8 mouse cellular contexts compared by ENCODE assay signal in the genomic region with DNA sequence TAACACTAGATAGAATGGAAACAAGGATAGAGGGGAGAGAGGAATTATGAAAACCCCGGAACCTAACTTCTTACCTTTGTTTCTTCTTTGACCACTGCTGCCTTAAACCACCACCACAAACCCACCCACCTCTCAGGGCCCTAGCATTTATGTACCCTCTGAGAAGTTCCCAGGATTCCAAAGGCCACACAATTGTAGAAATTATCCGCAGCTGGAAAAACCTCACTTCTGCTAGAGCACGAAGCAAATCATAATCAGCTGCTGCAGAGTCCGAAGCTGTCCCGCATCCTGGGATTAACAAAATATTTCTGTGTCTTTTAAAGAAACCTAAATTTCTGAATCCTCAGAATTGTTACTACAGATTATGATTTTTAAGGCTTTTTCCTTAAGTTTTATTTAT. TPM values are rescaled to one million over a fixed set of nuclear protein-coding genes. Genes with fewer than 3 reads are reported as not detected.
DNase-seq lines count a peak whose midpoint lies in the region; ATAC-seq lines count a peak whose summit lies in the region.

TSS of gene Mdm4 (minus strand) at position 101 of the 400 bp plus-strand sequence.

- H3K9ac ChIP-seq in kidney, embryonic 15.5 days, result no peak within 1 kb of the TSS
- H3K9ac ChIP-seq in intestine, embryonic 14.5 days (ENCODE audit: low read length), result no peak within 1 kb of the TSS

- 92% methylated on average over 5 of the region's 5 CpGs for WGBS in kidney, embryonic 15.5 days
- WGBS in intestine, embryonic 14.5 days, result 94% methylated on average over 5 of the region's 5 CpGs

- peaks cover 9% of the 10 kb centered on the region for H3K4me1 ChIP-seq in kidney, embryonic 15.5 days
- peaks cover 6% of the 10 kb centered on the region; the same call in 1 of the 2 replicates for H3K4me1 ChIP-seq in intestine, embryonic 14.5 days (replicated peaks; ENCODE audit: control insufficient read depth, insufficient read depth, low read length)

- H3K27ac ChIP-seq in kidney, embryonic 15.5 days, result no peak within 1 kb of the TSS
- no peak within 1 kb of the TSS for H3K27ac ChIP-seq in intestine, embryonic 14.5 days (ENCODE audit: low read depth)

- no peak for DNase-seq in kidney, adult 18-20 months
- no peak for DNase-seq in adrenal gland, postnatal 4 days (ENCODE audit: low spot score in 2 of 2)
- no peak for DNase-seq in gastrocnemius, postnatal 36 days
- no peak for DNase-seq in intestine, embryonic 14.5 days (ENCODE audit: low spot score)
- DNase-seq in Muller cell, postnatal 12 days (ENCODE audit: inconsistent ontology term), result no peak
- DNase-seq in spleen, postnatal 14 days (ENCODE audit: low spot score in 2 of 2), result no peak

- no peak for ATAC-seq in kidney, embryonic 15.5 days (replicated peaks; ENCODE audit: low FRiP score)
- no peak for ATAC-seq in intestine, embryonic 14.5 days (replicated peaks; ENCODE audit: low FRiP score, low TSS enrichment, low read depth)
- no peak for ATAC-seq in megakaryocyte progenitor cell, adult 5-6 weeks (replicated peaks; ENCODE audit: poor library complexity)

- H3K4me3 ChIP-seq in kidney, embryonic 15.5 days (replicated peaks), result no peak within 1 kb of the TSS
- no peak within 1 kb of the TSS for H3K4me3 ChIP-seq in intestine, embryonic 14.5 days (ENCODE audit: low read depth, low read length)

- intact Hi-C loops in gastrocnemius, postnatal 36 days (cut with DNase I), result loop anchor here (10.0 kb wide), 1 partner anchor 584 kb away; the partner anchor contains the start of gene Snrpe

- H3K27me3 ChIP-seq in kidney, embryonic 15.5 days, result no peaks in the 10 kb centered on the region
- no peaks in the 10 kb centered on the region for H3K27me3 ChIP-seq in intestine, embryonic 14.5 days (replicated peaks; ENCODE audit: control insufficient read depth, insufficient read depth, low read length)

- H3K4me2 ChIP-seq in kidney, embryonic 15.5 days, result no peak within 1 kb of the TSS
- no peak within 1 kb of the TSS for H3K4me2 ChIP-seq in intestine, embryonic 14.5 days (ENCODE audit: low read length)

- no peaks in the 10 kb centered on the region for H3K9me3 ChIP-seq in kidney, embryonic 15.5 days (replicated peaks)
- H3K9me3 ChIP-seq in intestine, embryonic 14.5 days (ENCODE audit: control insufficient read depth, low read length), result no peaks in the 10 kb centered on the region

- no peaks in the 10 kb centered on the region for H3K36me3 ChIP-seq in kidney, embryonic 15.5 days
- H3K36me3 ChIP-seq in intestine, embryonic 14.5 days (ENCODE audit: control insufficient read depth, insufficient read depth, low read length), result no peaks in the 10 kb centered on the region

RNA-seq across cellular contexts. Expression of gene Mdm4, which starts in this region (rescaled TPM):
- polyA plus RNA-seq in kidney, embryonic 15.5 days (2015; fragmentation: Nextera tagmentation; extraction: Ambion mirVana), result 32.4 and 32.6 TPM in 2 replicates
- 100 to 1,000 TPM; 119 to 122 TPM for total RNA-seq in adrenal gland, postnatal 4 days (2021)
- total RNA-seq in gastrocnemius, postnatal 36 days (2021), result 10 to 100 TPM; 22.7 to 28.1 TPM
- 49.7 TPM in 2 replicates for polyA plus RNA-seq in intestine, embryonic 14.5 days (2014; fragmentation: Nextera tagmentation; extraction: Ambion mirVana)
- total RNA-seq in megakaryocyte progenitor cell, adult 5-6 weeks (2015), result 65.0 and 85.1 TPM in 2 replicates
- total RNA-seq in megakaryocyte progenitor cell, adult 5-6 weeks (2017), result 105 and 121 TPM in 2 replicates
